Mouse (Mus musculus): Measurements from ENCODE around the gene Sema5a.
A peak's percentile ranks its signal among the peaks of the same experiment; 100 is the strongest.

The Sema5a gene

GRCm38 (mm10) chr15:32254806-32255205, 10.2 kb downstream of the Sema5a start:
- DNase-seq (ENCODE audit: low spot score in 2 of 2): no peak

GRCm38 (mm10) chr15:32257340-32257739, 12.7 kb downstream of the Sema5a start:
- no peak for DNase-seq (ENCODE audit: low spot score in 2 of 2)

GRCm38 (mm10) chr15:32257886-32258319, 13.3 kb downstream of the Sema5a start:
- DNase-seq (ENCODE audit: low spot score in 2 of 2): peak; percentile 52 to 79

GRCm38 (mm10) chr15:32259362-32260096, 14.9 kb downstream of the Sema5a start:
- DNase-seq (ENCODE audit: low spot score in 2 of 2): no peak

- no peak for DNase-seq (ENCODE audit: low spot score in 2 of 2)
Observed at GRCm38 (mm10) chr15:32260942-32261341, 16.3 kb downstream of the Sema5a start.

GRCm38 (mm10) chr15:32263651-32264050, 19.0 kb downstream of the Sema5a start:
- DNase-seq (ENCODE audit: low spot score in 2 of 2): no peak

GRCm38 (mm10) chr15:32264822-32265377, 20.3 kb downstream of the Sema5a start:
- no peak for DNase-seq (ENCODE audit: low spot score in 2 of 2)

- DNase-seq (ENCODE audit: low spot score in 2 of 2): peak in 1 of 2 experiments; percentile 23
Observed at GRCm38 (mm10) chr15:32265378-32265934, 20.8 kb downstream of the Sema5a start.

- DNase-seq (ENCODE audit: low spot score in 2 of 2): no peak
Observed at GRCm38 (mm10) chr15:32266122-32266820, 21.7 kb downstream of the Sema5a start.

GRCm38 (mm10) chr15:32270106-32270505, 25.5 kb downstream of the Sema5a start:
- DNase-seq (ENCODE audit: low spot score in 2 of 2): no peak

GRCm38 (mm10) chr15:32273925-32274324, 29.3 kb downstream of the Sema5a start:
- no peak for DNase-seq (ENCODE audit: low spot score in 2 of 2)

- DNase-seq (ENCODE audit: low spot score in 2 of 2): no peak
Observed at GRCm38 (mm10) chr15:32275020-32275419, 30.4 kb downstream of the Sema5a start.

GRCm38 (mm10) chr15:32278600-32278999, 34.0 kb downstream of the Sema5a start:
- DNase-seq (ENCODE audit: low spot score in 2 of 2): peak in 1 of 2 experiments; percentile 6

GRCm38 (mm10) chr15:32281374-32281773, 36.8 kb downstream of the Sema5a start:
- DNase-seq (ENCODE audit: low spot score in 2 of 2): peak in 1 of 2 experiments; percentile 15

- no peak for DNase-seq (ENCODE audit: low spot score in 2 of 2)
Observed at GRCm38 (mm10) chr15:32284688-32285087, 40.1 kb downstream of the Sema5a start.

GRCm38 (mm10) chr15:32286296-32286695, 41.7 kb downstream of the Sema5a start:
- DNase-seq (ENCODE audit: low spot score in 2 of 2): no peak

GRCm38 (mm10) chr15:32288480-32288879, 43.9 kb downstream of the Sema5a start:
- no peak for DNase-seq (ENCODE audit: low spot score in 2 of 2)

- no peak for DNase-seq (ENCODE audit: low spot score in 2 of 2)
Observed at GRCm38 (mm10) chr15:32291000-32291399, 46.4 kb downstream of the Sema5a start.

GRCm38 (mm10) chr15:32296523-32296922, 51.9 kb downstream of the Sema5a start:
- no peak for DNase-seq (ENCODE audit: low spot score in 2 of 2)

GRCm38 (mm10) chr15:32297266-32297665, 52.7 kb downstream of the Sema5a start:
- peak; percentile 21 to 46 for DNase-seq (ENCODE audit: low spot score in 2 of 2)

GRCm38 (mm10) chr15:32298525-32298924, 53.9 kb downstream of the Sema5a start:
- DNase-seq (ENCODE audit: low spot score in 2 of 2): no peak

GRCm38 (mm10) chr15:32300991-32301390, 56.4 kb downstream of the Sema5a start:
- no peak for DNase-seq (ENCODE audit: low spot score in 2 of 2)
